ENCODE assay signal across 30 mouse cellular contexts in genomic region chr7:65439518-65439917, GRCm38 (mm10).
DNase-seq lines count a peak whose midpoint lies in the region; ATAC-seq and TF ChIP-seq lines count a peak whose summit lies in the region.
"Had no signal": no experiment of that assay in that cellular context is flagged by ENCODE, and none has a peak within 500 bp of the region (broad histone marks: within the 10 kb centered on the region; RNA-seq: fewer than 3 reads in every experiment).

No protein-coding gene starts in this region.

- intact Hi-C loops in left cerebral cortex, postnatal 36 days (cut with DNase I) = no loop called here

- DNase-seq in embryo, embryonic 10 days (ENCODE audit: low spot score) = peak; percentile 19
- DNase-seq in embryo, embryonic 9.5 days (ENCODE audit: extremely low spot score) = no peak
- DNase-seq in layer of hippocampus, adult 2 months (ENCODE audit: low spot score in 2 of 2) = no peak
- DNase-seq in layer of hippocampus, adult 18-20 months (ENCODE audit: low spot score in 2 of 2) = no peak
- DNase-seq in brain, embryonic 14.5 days (ENCODE audit: low read depth) = peak; percentile 27
- DNase-seq in left cerebral cortex, postnatal 36 days (ENCODE audit: low spot score in 2 of 2) = no peak
- no peak for DNase-seq in adrenal gland, adult (ENCODE audit: inconsistent age in 2 of 2, low spot score in 1 of 2)
- DNase-seq: adrenal gland, adult 8-10 months; cerebellum, adult 8-10 months; cerebellum, postnatal 36 days; forebrain, postnatal 0 days; gastrocnemius, postnatal 14 days; heart, adult 18-20 months; heart, postnatal 36 days; kidney, adult 18-20 months; kidney, postnatal 4 days; left cerebral cortex, postnatal 4 days; lung, embryonic 14.5 days; lung, postnatal 4 days; right cerebral cortex, adult 18-20 months; right cerebral cortex, postnatal 4 days; thymus, postnatal 25 days had no signal

- ATAC-seq in midbrain, embryonic 16.5 days = 0 out of 2 replicates have a peak, but pooled peaks have one; percentile 11
- ATAC-seq: forebrain, postnatal 0 days; Patski had no signal

- H3K36me3 ChIP-seq in midbrain, embryonic 16.5 days (ENCODE audit: control insufficient read depth, insufficient read depth, low read length) = no peaks in the 10 kb centered on the region
- H3K36me3 ChIP-seq: heart, embryonic 15.5 days; hindbrain, embryonic 15.5 days; limb, embryonic 15.5 days; stomach, embryonic 15.5 days had no signal

- no peaks in the 10 kb centered on the region for H3K27me3 ChIP-seq in midbrain, embryonic 16.5 days (ENCODE audit: control insufficient read depth, insufficient read depth, low read depth, low read length)
- H3K27me3 ChIP-seq: heart, embryonic 15.5 days; hindbrain, embryonic 15.5 days; limb, embryonic 15.5 days; Patski; stomach, embryonic 15.5 days had no signal

- no peak overlapping the region for H3K9ac ChIP-seq in midbrain, embryonic 16.5 days (ENCODE audit: low read depth, low read length)
- H3K9ac ChIP-seq: forebrain, postnatal 0 days; heart, embryonic 15.5 days; hindbrain, embryonic 15.5 days; limb, embryonic 15.5 days; liver, embryonic 14.5 days; lung, embryonic 14.5 days; stomach, embryonic 15.5 days had no signal

- H3K9me3 ChIP-seq in midbrain, embryonic 16.5 days (replicated peaks; ENCODE audit: control insufficient read depth, low read length, poor library complexity, severe bottlenecking) = no peaks in the 10 kb centered on the region; the same call in 1 of the 2 replicates
- H3K9me3 ChIP-seq: heart, embryonic 15.5 days; hindbrain, embryonic 15.5 days; limb, embryonic 15.5 days; stomach, embryonic 15.5 days had no signal

- no peak overlapping the region for H3K4me2 ChIP-seq in midbrain, embryonic 16.5 days (ENCODE audit: low read length)
- H3K4me2 ChIP-seq: heart, embryonic 15.5 days; hindbrain, embryonic 15.5 days; limb, embryonic 15.5 days; lung, embryonic 14.5 days; stomach, embryonic 15.5 days had no signal

- TF ChIP-seq POLR2A in brain, embryonic 14.5 days (IDR thresholded peaks at IDR 0.05; ENCODE audit: borderline replicate concordance, extremely low read depth, insufficient read depth, insufficient read length, poor library complexity, severe bottlenecking) = no peak

- TF ChIP-seq CTCF in layer of hippocampus, adult 2 months (conservative IDR thresholded peaks at IDR 0.05) = no peak
- TF ChIP-seq CTCF in brain, embryonic 14.5 days (IDR thresholded peaks at IDR 0.05; ENCODE audit: borderline replicate concordance, extremely low read depth, insufficient read depth, insufficient read length) = no peak

- H3K4me1 ChIP-seq in midbrain, embryonic 16.5 days (ENCODE audit: control insufficient read depth, insufficient read depth, low read length) = peaks cover 2% of the 10 kb centered on the region; the same call in 1 of the 2 replicates
- H3K4me1 ChIP-seq: limb, embryonic 15.5 days; stomach, embryonic 15.5 days had no signal

- 49% methylated on average over 8 of the region's 8 CpGs for WGBS in midbrain, embryonic 16.5 days

- H3K27ac ChIP-seq in layer of hippocampus, adult 2 months = peak overlapping the region; percentile 49; the same call in 1 of the 2 replicates
- no peak overlapping the region for H3K27ac ChIP-seq in midbrain, embryonic 16.5 days (ENCODE audit: low read length)
- H3K27ac ChIP-seq: heart, embryonic 15.5 days; hindbrain, embryonic 15.5 days; left cerebral cortex, adult 2 months; limb, embryonic 15.5 days; liver, embryonic 14.5 days; stomach, embryonic 15.5 days had no signal

- no peak overlapping the region for H3K4me3 ChIP-seq in layer of hippocampus, adult 2 months
- no peak overlapping the region for H3K4me3 ChIP-seq in midbrain, embryonic 16.5 days (ENCODE audit: low read depth, low read length)
- H3K4me3 ChIP-seq: heart, embryonic 15.5 days; hindbrain, embryonic 15.5 days; left cerebral cortex, adult 2 months; limb, embryonic 15.5 days; stomach, embryonic 15.5 days had no signal

Comparison
In these comparisons a context has a peak if more than half of its experiments do, and no peak if none do; other contexts are left out.
1. DNase-seq: peak in embryo, embryonic 10 days (single experiment) and brain, embryonic 14.5 days (single experiment); none in embryo, embryonic 9.5 days (single experiment), layer of hippocampus, adult 2 months (0 of 2), layer of hippocampus, adult 18-20 months (0 of 2), left cerebral cortex, postnatal 36 days (0 of 2) and adrenal gland, adult (0 of 2).